ENCODE assay signal across 10 mouse cellular contexts in the genomic region with DNA sequence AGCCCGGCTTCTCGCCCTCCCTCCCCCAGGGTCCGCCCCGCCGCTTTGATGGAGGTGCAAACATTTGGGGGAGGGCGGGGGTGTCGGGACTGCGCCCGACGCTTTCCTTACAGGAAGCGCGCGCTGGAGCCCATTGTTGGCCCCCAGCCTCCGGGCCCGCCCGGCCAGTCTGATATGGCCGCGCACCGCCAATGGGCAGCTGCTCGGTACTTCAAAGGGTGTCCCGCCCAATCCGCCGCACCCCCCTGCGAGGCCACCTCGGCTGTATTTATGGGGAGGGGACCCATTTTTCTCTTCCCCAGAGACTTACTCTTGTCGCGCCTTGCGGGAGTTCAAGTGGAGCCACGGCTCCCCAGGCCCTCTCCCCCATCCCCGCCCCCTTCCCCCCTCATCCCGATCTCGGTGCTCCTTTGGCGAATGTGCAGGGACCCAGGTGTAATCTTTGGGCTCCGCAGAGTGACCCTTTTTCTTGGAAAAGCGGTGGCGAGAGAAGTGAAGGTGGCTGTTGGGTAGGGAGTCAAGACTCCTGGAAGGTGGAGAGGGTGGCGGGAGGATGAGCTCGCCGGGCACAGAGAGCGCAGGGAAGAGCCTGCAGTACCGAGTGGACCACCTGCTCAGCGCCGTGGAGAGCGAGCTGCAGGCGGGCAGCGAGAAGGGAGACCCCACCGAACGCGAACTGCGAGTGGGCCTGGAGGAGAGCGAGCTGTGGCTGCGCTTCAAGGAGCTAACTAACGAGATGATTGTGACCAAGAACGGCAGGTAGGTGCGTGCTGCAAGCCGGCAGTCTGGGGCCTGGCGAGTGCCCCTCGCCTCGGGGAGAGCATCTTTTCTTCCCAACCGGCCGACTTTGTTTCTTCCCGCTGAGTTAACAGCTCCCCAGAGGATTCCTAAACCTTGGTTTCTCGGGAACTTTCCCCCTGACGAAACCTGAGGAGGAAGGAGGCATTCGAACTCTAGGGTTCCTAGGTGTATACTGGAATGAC. TPM values are rescaled to one million over a fixed set of nuclear protein-coding genes. Genes with fewer than 3 reads are reported as not detected.
A peak's percentile ranks its signal among the peaks of the same experiment; 100 is the strongest.
DNase-seq lines count a peak whose midpoint lies in the region; ATAC-seq lines count a peak whose summit lies in the region.
"Had no signal": no experiment of that assay in that cellular context is flagged by ENCODE, and none has a peak within 500 bp of the region (broad histone marks: within the 10 kb centered on the region; RNA-seq: fewer than 3 reads in every experiment).

A gene (plus strand): TSS at position 446 of the 983 bp plus-strand sequence.

- no peak within 1 kb of the TSS for H3K9ac ChIP-seq in lung, embryonic 16.5 days (ENCODE audit: low read length)
- no peak within 1 kb of the TSS for H3K9ac ChIP-seq in limb, embryonic 15.5 days

- peak; percentile 76 for DNase-seq in heart, adult 11 months
- DNase-seq in heart, adult 9 months (ENCODE audit: low spot score in 2 of 2) = no peak
- no peak for DNase-seq in lung, postnatal 4 days
- no peak for DNase-seq in urinary bladder, postnatal 4 days (ENCODE audit: low spot score in 2 of 2)
- no peak for DNase-seq in ovary, adult 18-20 months (ENCODE audit: low spot score)
- DNase-seq in frontal cortex, postnatal 36 days (ENCODE audit: low spot score in 2 of 2) = no peak
- DNase-seq: cerebellum, postnatal 10 days had no signal

- peak within 1 kb of the TSS; percentile 53 for H3K4me2 ChIP-seq in lung, embryonic 16.5 days (ENCODE audit: low read depth, low read length)
- peak within 1 kb of the TSS; percentile 47 for H3K4me2 ChIP-seq in limb, embryonic 15.5 days

- no peaks in the 10 kb centered on the region for H3K9me3 ChIP-seq in lung, embryonic 16.5 days (ENCODE audit: control insufficient read depth, low read length)
- no peaks in the 10 kb centered on the region for H3K9me3 ChIP-seq in limb, embryonic 15.5 days

- no peak within 1 kb of the TSS for H3K27ac ChIP-seq in lung, embryonic 16.5 days (ENCODE audit: low read length)
- H3K27ac ChIP-seq in limb, embryonic 15.5 days = no peak within 1 kb of the TSS

- H3K4me3 ChIP-seq in lung, embryonic 16.5 days (ENCODE audit: low read length) = peak within 1 kb of the TSS; percentile 30
- H3K4me3 ChIP-seq in limb, embryonic 15.5 days = peak within 1 kb of the TSS; percentile 30

- peaks cover 9% of the 10 kb centered on the region for H3K4me1 ChIP-seq in lung, embryonic 16.5 days (replicated peaks; ENCODE audit: control insufficient read depth, insufficient read depth, low read length)
- peaks cover 25% of the 10 kb centered on the region for H3K4me1 ChIP-seq in limb, embryonic 15.5 days

- peaks cover 82% of the 10 kb centered on the region for H3K27me3 ChIP-seq in lung, embryonic 16.5 days (ENCODE audit: control insufficient read depth, insufficient read depth, low read depth, low read length)
- H3K27me3 ChIP-seq in limb, embryonic 15.5 days = peaks cover 100% of the 10 kb centered on the region

- ATAC-seq in lung, embryonic 16.5 days (ENCODE audit: low read depth) = 0 out of 2 replicates have a peak, but pooled peaks have one; percentile 12
- ATAC-seq in limb, embryonic 15.5 days (ENCODE audit: insufficient number of reproducible peaks, low FRiP score, low TSS enrichment, low read depth) = no peak

- WGBS in lung, embryonic 16.5 days = under 1% methylated on average over 65 of the region's 65 CpGs
- 1% methylated on average over 63 of the region's 65 CpGs for WGBS in limb, embryonic 15.5 days

- no peaks in the 10 kb centered on the region for H3K36me3 ChIP-seq in lung, embryonic 16.5 days (ENCODE audit: control insufficient read depth, insufficient read depth, low read length)
- no peaks in the 10 kb centered on the region for H3K36me3 ChIP-seq in limb, embryonic 15.5 days

RNA-seq across cellular contexts. Expression of the gene that starts here (rescaled TPM):
- 0.13 and 0.40 TPM in 2 replicates for polyA plus RNA-seq in lung, embryonic 16.5 days (2015; fragmentation: Nextera tagmentation; extraction: Ambion mirVana)
- polyA plus RNA-seq in limb, embryonic 15.5 days (2015; fragmentation: Nextera tagmentation; extraction: Ambion mirVana) = 0.52 and 0.70 TPM in 2 replicates
- polyA plus RNA-seq: liver, adult 2 months had no signal

Comparison
In these comparisons a context has a peak if more than half of its experiments do, and no peak if none do; other contexts are left out.
1. Peak in ATAC-seq, H3K4me3 ChIP-seq and H3K4me2 ChIP-seq in lung, embryonic 16.5 days; RNA of the gene not detected or under 1 TPM.